Mouse (Mus musculus) megakaryocyte, embryonic 14.5 days (primary cell): ENCODE data around the gene Baiap2.

Experiments used
- FLI1 ChIP-seq: IDR thresholded peaks from 2 replicates; pipeline ENCODE4 v1.6.1; 2012; ENCODE audit warnings: low read length, inconsistent platforms, mixed read lengths
- GATA1 ChIP-seq: IDR thresholded peaks from 3 replicates; pipeline ENCODE4 v1.6.1; 2012; ENCODE audit warnings: mixed read lengths, low read length, inconsistent platforms, borderline replicate concordance

DNA sequence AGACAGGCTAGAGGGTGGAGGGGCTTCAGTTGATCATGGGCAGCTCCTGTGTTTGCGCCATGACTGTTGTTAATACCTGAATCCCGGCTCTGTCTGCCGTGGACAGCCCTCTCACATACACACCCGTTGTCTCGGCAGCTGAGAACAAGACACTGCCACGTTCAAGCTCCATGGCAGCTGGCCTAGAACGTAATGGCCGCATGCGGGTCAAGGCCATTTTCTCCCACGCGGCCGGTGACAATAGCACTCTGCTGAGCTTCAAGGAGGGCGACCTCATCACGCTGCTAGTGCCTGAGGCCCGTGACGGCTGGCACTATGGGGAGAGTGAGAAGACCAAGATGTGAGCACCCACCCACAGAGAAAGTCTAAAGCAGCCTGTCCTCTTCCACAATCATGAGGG is 54.8 kb downstream of the Baiap2 start:
- TF ChIP-seq FLI1 (no peak), GATA1 (no peak)
